Mouse (Mus musculus) spleen, embryonic (tissue): ENCODE results near the gene Gm614.

Experiments used
- CTCF ChIA-PET: fragments of 350-600 bp; sonication (Branson Sonifier 250); formaldehyde crosslinking; loops from one replicate; lab custom pipeline; 2022; lab: Charles Lee

Gene Gm614

DNA sequence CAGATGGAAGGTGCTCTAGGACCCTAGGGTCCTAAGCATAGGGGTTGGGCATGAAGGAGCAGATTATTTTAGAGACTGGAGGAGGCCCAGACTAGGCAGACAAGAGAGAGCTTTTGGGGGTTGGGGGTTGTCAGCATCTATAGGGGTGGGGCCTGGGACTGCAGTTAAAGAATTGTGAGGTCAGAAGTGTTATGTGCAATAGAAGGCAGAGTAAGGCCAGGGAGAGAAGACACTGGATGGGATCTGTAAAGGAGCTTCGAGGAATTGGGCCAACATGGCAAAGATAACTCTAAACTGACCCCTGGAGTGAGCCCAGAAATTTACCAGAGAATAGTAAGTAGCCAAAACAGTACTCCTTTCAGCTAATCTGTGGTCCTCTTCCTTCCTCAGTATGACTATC lies at the start of gene Gm614:
TSS of gene Gm614 (minus strand) at position 101 of the 400 bp plus-strand sequence.
- CTCF ChIA-PET = no interaction called here

DNA sequence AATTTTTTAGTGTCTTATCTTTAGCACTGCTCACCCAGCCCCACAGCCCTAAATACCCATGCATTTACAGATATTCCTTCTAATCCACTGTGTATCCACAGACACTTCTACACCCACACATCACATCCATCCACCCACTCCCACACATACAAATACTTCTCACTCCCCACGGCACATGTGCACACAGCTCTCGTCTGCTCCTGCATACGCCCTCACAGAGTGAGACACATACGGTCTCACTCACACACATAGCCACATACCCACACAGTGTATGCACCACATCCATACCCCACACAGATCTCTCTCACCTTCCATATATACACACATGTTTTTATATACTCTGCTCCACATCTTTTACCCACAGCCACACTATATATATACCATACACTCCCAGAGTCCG lies 45.5 kb upstream of the Gm614 start:
- CTCF ChIA-PET = no interaction called here

DNA sequence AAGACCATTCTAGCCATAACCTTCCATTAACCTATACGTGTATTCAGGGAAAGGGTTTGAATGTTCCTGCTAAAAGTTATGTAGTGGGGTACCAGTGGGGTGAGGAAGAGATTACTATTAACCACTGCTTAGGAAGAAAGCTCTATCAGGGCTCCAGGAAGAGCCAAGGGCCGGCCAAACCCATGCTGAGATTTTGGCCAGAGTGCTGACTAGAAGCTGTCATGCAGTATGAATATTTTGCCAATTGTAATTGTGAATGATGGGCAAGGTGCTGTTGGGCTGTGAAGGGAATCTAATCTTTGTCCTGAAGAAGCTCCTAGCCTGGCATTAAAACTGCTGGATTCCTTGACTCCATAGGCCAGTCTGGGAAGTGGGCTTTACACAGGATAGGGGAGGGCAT lies 40.9 kb upstream of the Gm614 start:
- CTCF ChIA-PET = no interaction called here

DNA sequence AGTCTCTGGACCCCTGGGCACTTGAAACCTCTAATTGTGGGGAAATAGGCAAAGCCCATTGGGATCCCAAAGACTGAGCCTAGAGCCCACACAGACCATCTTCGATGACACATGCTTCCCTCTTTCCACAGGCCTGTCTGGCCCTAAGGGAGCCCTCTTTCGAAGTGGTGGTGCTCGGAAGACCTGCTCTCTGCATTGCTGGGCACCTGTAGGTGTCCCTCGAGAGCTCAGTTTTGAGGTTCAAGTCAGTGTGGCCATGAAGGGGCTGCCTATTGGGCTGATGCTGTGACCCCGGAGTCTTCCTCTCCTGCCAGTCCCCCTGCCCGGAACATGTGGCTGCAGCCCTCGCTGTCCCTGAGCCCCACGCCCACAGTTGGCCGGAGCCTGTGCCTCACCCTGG lies 37.9 kb upstream of the Gm614 start:
- CTCF ChIA-PET = no interaction called here

DNA sequence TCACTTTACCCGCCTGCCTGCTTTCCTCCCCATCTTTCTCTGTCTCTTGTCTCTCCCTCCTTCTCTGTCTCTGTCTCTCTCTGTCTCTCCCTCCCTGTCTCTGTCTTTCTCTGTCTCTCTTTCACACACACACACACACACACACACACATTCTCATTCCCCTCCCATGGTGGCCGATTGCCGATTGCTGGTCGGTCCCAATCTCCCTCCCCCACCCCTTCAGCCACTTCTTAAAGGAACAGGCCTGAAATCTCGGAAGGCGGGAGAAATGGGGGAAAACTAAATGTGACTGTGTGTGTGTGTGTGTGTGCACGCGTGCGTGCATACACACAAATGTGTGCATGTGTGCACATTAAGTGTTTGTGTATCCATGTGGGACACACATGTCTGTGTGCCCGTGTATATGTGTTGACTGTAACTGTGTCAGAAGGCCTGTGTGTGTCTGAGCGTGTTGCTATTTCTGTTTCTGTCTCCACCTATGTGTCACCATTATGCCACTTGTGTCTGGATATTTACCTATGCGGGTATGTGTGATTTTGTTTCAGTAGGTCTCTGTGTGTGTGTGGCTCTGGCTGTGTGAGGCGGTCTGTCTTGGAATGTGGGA lies 36.7 kb upstream of the Gm614 start:
- CTCF ChIA-PET = no interaction called here

DNA sequence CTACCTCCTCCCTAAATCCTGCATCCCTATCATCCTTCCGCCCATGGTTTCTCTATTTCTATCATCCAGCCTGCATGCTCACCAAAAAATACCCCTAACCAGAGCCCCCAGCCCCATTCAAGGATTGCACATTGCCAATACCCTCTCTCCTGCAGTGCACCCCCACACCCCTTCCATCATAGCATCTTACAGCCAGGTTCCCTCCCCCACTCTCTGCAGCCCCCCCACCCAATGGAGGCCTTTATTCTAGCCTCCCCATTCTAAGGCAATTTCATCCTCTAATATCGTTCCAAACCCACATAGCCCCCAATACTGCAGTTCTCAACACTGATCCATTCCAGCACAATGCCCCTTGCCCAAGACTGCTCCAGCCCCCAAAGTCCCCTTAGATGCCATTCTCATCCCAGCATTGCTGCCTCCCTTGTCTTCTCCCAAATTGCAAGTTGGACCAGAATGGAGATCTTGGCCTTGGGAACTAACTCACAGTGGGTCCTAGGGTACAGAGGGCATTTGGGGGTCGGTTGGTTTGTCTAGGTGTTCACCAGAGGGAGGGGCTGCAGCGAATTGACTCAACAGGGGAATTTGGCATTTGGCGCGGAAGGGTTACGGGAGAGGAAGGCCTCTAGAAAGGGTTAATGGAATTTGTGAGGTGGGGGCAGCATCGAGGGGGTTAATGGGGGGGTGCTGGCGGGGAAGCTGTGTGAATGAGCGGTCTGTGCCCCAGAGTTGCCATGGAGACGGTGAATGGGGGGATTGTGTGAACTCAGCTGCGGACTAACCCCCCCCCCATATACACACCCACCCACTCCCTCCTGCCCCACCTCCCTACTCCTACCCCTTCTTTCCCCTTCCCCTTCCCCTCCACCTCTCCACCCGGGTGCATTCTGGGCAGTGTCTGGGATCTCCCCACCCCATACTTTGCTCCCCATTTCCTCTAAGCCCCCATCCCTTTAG lies 36.0 kb upstream of the Gm614 start:
- CTCF ChIA-PET = no interaction called here

DNA sequence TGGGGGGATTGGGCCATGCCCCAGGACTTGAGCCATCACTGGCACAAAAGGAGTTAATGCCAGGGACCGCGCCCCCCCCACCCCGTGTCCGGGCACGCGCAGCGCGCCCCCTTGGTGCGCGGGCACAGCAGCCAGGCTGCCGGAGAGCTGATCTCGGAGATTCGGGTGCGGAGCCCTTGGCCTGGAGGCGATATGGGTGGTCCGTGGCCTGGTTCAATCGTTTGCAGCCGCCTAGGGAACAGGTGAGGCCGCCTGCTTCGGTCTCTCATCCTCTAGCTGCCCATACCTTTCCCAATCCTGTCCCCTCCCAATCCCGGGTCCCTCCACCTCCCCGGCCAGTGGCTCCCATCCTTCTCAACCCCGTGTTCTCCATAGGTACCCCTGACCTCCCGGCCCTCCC lies 35.3 kb upstream of the Gm614 start, which contains the start of gene Nlgn3:
TSS of gene Nlgn3 (plus strand) at position 114 of the 400 bp plus-strand sequence.
- CTCF ChIA-PET = no interaction called here

DNA sequence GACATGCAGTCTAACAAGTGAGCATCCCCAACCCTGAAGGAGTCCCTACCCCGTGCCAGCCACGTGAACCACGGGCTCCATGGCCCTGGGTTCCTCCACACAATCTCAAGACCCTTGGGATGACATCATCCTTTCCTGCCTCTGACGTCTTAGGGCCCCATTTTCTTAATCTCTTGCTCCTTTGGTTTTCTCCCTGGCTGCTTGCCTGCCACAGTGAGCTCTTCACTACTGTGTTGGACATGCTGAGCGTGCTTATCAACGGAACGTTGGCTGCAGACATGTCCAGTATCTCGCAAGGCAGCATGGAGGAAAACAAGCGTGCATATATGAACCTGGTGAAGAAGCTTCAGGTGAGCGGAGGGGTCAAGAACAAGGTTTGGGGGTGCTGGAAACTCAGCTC lies 26.3 kb upstream of the Gm614 start:
- CTCF ChIA-PET = no interaction called here

DNA sequence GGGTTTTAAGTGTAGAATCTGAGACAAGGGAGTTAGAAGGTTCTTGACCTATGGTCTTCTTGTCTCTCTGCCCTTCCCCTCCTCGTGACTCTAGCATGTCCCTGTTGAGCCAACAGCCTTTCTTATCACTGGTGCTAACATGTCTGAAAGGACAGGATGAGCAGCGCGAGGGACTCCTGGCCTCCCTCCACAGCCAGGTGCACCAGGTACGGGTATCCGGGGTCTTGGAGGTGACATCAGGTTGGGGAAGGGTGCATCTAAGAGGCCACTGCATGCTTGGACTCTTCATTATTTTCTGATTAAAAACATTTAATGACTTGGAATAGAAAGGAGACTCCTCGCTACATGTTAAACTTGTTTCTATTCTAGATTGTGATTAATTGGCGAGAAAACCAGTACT lies 25.2 kb upstream of the Gm614 start:
- CTCF ChIA-PET = no interaction called here

DNA sequence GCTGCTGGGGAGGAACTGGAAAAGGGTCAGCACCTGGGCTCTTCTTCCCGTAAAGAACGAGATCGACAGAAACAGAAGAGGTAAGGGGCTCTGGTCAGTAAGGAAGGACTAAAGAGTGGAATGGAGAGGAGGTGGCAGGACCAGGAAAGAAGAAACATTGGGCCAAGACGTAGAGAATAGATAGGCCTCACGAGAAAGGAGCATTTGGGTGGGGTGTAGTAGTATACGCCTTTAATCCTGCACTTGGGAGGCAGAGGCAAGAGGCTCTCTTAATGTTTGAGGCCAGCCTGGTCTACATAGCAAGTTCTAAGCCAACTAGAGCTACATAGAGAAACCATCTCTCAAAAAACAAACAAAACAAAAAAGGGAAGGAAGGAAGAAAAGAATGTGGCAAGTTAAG lies 24.6 kb upstream of the Gm614 start:
- CTCF ChIA-PET = interaction anchor here (0.7 kb wide), 1 partner anchor 35 kb away, joined by 3 read pairs; no protein-coding TSS in a partner anchor

DNA sequence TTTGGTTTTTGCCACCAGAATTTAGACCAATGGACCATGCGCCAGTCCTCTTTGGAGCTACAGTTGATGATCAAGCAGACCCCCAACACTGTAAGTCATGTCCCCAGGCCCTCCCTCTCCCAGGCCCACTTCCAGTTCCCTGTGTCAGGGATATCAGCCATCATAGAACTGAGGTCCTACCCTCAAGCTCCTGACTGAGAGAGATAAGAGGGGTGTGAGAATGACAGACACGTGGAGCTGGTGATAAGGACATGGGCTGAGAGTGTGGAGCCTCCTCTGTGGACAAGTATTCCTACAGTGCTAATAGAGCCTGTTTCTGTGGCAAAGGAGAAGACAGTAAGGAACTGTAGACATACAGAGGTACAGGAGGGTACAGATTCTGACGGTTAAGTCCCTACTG lies 23.8 kb upstream of the Gm614 start:
- CTCF ChIA-PET = no interaction called here

DNA sequence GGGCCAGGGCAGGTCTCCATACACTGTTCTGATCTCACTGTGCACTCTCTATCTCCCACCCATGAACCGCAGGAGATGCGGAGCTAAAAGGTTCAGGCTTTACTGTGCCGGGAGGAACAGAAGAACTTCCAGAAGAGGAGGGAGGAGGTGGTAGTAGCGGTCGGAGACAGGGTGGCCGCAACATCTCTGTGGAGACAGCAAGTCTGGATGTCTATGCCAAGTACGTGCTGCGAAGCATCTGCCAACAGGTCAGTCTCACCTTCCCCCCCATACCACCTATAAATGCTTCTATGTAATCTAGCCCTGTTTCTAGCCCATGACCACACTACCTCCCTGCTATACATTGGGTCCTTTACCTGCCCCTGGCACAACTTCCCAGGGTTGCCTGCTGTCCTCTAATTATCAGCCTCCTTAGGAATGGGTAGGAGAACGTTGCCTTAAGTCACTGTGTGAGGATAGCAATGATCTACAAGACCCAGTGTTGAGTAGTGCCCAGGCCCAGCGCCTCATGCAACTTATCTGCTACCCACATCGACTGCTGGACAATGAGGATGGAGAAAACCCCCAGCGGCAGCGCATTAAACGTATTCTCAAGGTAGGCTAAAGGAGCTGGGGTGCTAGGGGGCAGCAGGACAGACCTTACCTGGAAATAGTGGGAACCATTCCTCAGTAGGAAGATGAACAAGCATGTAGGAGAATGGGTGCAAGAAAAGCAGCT lies 22.3 kb upstream of the Gm614 start:
- CTCF ChIA-PET = no interaction called here

DNA sequence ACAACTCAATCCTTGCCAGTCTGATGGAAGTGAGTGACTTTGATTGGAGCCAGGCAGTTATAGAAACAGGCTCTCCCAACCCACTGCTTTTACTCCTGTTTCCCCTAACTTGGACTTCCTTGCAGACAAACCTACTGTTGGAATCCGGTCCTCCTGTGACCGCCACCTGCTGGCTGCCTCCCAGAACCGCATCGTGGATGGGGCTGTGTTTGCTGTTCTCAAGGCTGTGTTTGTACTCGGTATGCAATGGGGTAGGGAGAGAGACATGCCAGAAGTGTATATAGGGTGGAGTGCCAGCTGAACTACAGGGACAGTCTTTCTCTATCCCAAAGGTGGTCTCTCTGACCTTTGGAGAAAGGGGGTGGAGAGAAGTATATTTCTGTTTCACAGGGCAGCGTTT lies 21.7 kb upstream of the Gm614 start:
- CTCF ChIA-PET = interaction anchor here (0.6 kb wide), 1 partner anchor 29 kb away, joined by 3 read pairs; no protein-coding TSS in a partner anchor

DNA sequence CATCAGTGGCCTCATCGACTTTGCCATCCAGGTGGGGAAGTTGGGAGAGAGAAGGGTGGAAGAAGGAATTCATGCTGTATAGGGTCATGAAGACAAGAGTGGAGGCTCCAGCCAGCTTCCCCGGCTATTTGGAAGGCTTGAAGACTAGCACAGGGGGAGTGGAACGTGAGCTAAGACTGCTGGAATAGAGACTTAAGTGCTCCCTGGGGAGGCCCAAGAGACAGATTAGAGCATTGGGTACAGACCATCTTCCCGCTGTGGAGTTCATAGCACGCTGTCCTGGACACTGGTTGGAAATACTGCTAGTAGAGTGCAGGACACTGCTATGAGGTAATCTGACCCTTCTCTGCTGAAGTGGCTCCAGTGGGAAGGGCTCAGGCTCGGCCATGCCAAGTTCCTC lies 19.0 kb upstream of the Gm614 start:
- CTCF ChIA-PET = interaction anchor here (0.6 kb wide), 1 partner anchor 23 kb away, joined by 4 read pairs; no protein-coding TSS in a partner anchor

DNA sequence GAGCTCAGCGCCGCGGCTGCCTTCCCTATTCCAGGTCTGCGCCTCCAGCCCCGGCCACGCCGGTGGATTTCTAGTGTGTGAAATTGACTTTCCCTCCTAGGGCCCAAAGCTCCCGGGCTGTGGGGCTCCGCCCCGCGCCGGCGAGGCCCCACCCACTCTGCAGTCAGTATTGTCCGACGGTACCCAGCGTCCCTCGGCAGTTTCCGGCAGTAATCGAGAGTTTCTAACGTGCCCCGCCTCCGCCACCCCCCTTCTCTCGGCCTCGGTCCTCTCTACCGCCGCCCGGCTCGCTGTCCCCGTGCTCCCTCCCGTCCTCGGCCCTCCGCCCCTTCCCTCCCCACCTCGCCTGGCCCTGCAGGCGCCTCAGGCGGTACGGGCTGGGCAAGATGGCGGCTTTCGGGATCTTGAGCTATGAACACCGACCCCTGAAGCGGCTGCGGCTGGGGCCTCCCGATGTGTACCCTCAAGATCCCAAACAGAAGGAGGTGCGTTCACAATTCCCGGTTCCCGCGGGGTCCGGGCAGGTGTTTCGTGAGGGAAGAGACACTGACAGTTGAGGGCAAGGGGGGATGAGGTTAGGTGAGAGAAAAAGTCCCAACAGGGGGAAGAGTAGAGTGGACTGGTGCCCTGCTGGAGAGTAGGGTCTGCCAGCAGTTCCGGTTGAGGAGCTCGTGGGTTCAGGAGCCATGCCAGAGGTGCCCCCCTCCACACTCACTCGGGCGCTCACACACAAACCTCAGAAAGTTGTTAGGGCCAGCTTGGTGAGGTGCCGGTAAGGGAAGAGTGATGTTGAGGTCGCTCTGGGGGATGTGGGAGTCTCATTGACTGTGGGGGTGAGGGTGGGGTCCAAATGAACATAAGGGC lies 10.3 kb upstream of the Gm614 start, which contains the start of gene Med12:
TSS of gene Med12 (plus strand) at position 156 of the 864 bp plus-strand sequence.
- CTCF ChIA-PET = interaction anchor here (0.5 kb wide), 1 partner anchor 29 kb away, joined by 3 read pairs; no protein-coding TSS in a partner anchor

DNA sequence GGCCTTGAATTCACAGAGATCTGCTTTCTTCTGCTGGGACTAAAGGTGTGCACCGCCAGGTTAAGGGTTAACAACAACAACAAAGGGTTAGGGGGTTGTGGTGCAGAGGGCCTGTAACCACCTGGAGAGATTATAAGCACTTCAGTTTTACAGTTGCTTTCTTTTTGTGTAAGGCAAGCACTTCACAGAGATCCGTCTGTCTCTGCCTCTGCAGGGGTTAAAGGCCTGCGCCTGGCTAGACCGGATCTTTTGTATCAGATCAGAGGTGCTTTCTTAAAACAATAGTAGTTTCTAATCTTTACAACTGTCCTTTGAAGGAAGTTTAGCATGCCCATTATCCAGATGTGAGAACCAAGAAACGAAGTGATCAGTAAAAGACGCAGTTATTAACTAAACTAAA lies 9.6 kb upstream of the Gm614 start:
- CTCF ChIA-PET = no interaction called here

DNA sequence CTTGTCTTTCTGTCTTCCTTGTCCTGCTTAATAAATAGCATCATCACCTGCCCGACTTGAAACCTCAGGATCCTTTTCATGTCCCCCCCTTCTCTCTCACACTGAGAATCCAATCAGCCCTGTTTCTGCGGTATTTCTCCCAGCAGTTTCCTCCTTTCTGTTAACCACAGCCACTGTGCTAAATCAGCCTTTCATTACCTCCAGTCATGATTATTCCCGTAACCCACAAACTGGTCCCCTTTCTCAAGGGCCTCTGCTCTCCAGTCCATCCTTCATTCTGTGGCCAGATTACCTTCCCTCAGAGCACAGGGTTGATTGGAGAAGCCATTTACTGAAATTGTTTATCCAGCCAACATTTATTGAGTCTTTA lies 4.9 kb upstream of the Gm614 start, which contains the start of gene Gm20489:
TSS of gene Gm20489 (minus strand) at position 269 of the 370 bp plus-strand sequence.
- CTCF ChIA-PET = no interaction called here

DNA sequence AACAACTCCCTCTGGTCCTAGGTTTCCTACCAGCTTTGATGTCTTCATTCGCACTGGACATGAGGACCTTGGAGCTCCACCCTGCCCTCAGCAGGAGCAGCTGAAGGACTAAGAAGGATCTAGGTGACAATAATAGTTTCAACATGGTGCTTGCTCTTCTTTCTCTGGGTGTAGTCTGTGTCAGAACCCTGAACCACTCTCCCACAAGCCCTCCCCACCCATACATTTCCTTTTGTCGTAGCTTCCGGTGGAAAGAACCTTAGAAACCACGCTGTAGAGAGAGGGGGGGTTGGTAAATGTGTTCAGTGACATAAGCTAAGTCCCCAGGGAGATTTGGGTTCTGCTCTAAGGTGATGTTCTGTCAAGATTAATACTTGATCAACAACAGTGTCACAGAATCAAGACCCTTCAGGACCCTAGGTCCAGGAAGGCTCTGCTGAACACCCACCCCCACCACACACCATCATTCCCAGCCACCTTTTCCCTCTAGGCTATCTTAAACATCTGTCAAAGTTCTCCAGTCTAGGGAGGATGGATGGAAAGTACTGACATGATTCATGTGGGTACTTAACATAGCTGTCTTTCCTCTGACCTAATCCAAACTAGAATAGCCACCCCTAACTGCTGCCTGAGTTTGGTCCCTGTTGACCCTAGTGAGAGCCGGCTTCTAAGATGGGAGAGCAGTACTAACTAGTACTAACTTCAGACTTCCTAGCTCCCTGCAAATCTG lies 4.4 kb upstream of the Gm614 start, which contains the start of gene Il2rg:
TSS of gene Il2rg (minus strand) at position 231 of the 730 bp plus-strand sequence.
- CTCF ChIA-PET = no interaction called here

DNA sequence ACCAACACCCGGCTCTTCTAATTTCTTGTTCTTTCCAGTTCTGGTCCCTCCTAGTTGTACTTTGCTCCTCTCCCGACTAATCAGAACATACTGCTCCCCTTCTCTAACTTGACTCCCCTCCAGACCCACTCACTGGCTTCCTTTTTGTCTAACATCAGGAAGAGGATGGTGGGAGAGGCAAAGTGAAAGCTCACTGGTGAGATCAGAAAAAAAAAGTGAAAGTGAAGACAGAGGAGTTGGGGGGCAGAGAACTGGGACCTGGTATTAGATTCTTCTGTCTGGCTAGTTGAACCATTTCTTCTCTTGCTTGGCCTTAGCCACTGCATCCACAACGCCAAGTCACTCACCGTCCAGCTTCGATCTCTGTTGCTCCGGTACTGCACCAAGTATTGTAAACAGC lies 2.8 kb upstream of the Gm614 start:
- CTCF ChIA-PET = interaction anchor here (0.6 kb wide), 2 partner anchors 10 to 33 kb away, joined by 3 read pairs; no protein-coding TSS in a partner anchor
